Mouse (Mus musculus) midbrain, embryonic 16.5 days (tissue): ENCODE results near the gene Nr5a2. TPM values are rescaled to one million over a fixed set of nuclear protein-coding genes. Genes with fewer than 3 reads are reported as not detected.

Experiments used
- ATAC-seq: fragments of 200-750 bp; cut with Nextera tagmentation; 2 replicates; pipeline ENCODE4 v1.8.0; 2017; ENCODE audit warnings: moderate TSS enrichment
- H3K27ac ChIP-seq: fragments of 300-500 bp; sonication (generic); 2 replicates; pipeline ENCODE4 v1.5.1; 2014; ENCODE audit warnings: mild to moderate bottlenecking, low read length, mixed read lengths
- H3K27me3 ChIP-seq: fragments of 300-500 bp; sonication (generic); 2 replicates; pipeline ENCODE4 v1.6.1; 2014; ENCODE audit warnings: low read depth, low read length, mixed read lengths; ENCODE audit not compliant: control insufficient read depth, insufficient read depth
- H3K36me3 ChIP-seq: fragments of 300-500 bp; sonication (generic); 2 replicates; pipeline ENCODE4 v1.6.1; 2014; ENCODE audit warnings: mild to moderate bottlenecking, low read length, moderate library complexity, mixed read lengths; ENCODE audit not compliant: control insufficient read depth, insufficient read depth
- H3K4me1 ChIP-seq: fragments of 300-500 bp; sonication (generic); 2 replicates; pipeline ENCODE4 v1.6.1; 2014; ENCODE audit warnings: mild to moderate bottlenecking, low read length, mixed read lengths; ENCODE audit not compliant: control insufficient read depth, insufficient read depth
- H3K4me2 ChIP-seq: fragments of 300-500 bp; sonication (generic); 2 replicates; pipeline ENCODE4 v1.6.1; 2014; ENCODE audit warnings: mild to moderate bottlenecking, low read length, mixed read lengths
- H3K4me3 ChIP-seq: fragments of 300-500 bp; sonication (generic); 2 replicates; pipeline ENCODE4 v1.5.1; 2014; ENCODE audit warnings: low read depth, mild to moderate bottlenecking, low read length, moderate library complexity, mixed read lengths
- H3K9ac ChIP-seq: fragments of 300-500 bp; sonication (generic); 2 replicates; pipeline ENCODE4 v1.6.1; 2014; ENCODE audit warnings: low read depth, low read length, mixed read lengths
- H3K9me3 ChIP-seq: fragments of 300-500 bp; sonication (generic); replicated peaks from 2 replicates; pipeline ENCODE4 v1.6.1; 2014; ENCODE audit warnings: mild to moderate bottlenecking, low read length, mixed read lengths; ENCODE audit not compliant: control insufficient read depth, poor library complexity, severe bottlenecking
- WGBS: fragments of 180-500 bp; shearing (Covaris S2); extraction: QIAGEN DNeasy Blood & Tissue Kit; methylation state at CpG from one replicate; pipeline ENCODE4 v1.1.7; 2014; 5-methylcytosine and 5-hydroxymethylcytosine counted together
- polyA plus RNA-seq: library from polyadenylated mRNA; unstranded; fragments of >200 nt; fragmentation: Nextera tagmentation; extraction: Ambion mirVana; gene quantifications from 2 replicates; pipeline ENCODE4 v1.2.1, GENCODE M21; 2015

Nr5a2 gene
- polyA plus RNA-seq, 1 experiment from 2014 or later = 0.68 TPM

- no peaks in the 10 kb centered on the region for H3K9me3 ChIP-seq
- no peak for ATAC-seq
- no peaks in the 10 kb centered on the region for H3K4me1 ChIP-seq
- no peak overlapping the region for H3K27ac ChIP-seq
- H3K36me3 ChIP-seq = no peaks in the 10 kb centered on the region
- H3K4me2 ChIP-seq = no peak overlapping the region
- no peaks in the 10 kb centered on the region for H3K27me3 ChIP-seq
- no peak overlapping the region for H3K4me3 ChIP-seq
- H3K9ac ChIP-seq = no peak overlapping the region
- 78% methylated on average over 6 of the region's 6 CpGs for WGBS
These were observed 50.7 kb downstream of the Nr5a2 start for GRCm38 (mm10) chr1:136909494-136910037.

- Histone ChIP-seq H3K27ac (no peak overlapping the region), H3K27me3 (no peaks in the 10 kb centered on the region), H3K9me3 (no peaks in the 10 kb centered on the region), H3K4me1 (no peaks in the 10 kb centered on the region), H3K9ac (no peak overlapping the region), H3K36me3 (no peaks in the 10 kb centered on the region), H3K4me3 (no peak overlapping the region), H3K4me2 (no peak overlapping the region)
- ATAC-seq = no peak
- WGBS = 94% methylated on average over 4 of the region's 4 CpGs
These were observed 62.1 kb downstream of the Nr5a2 start for GRCm38 (mm10) chr1:136898130-136898529.

DNA sequence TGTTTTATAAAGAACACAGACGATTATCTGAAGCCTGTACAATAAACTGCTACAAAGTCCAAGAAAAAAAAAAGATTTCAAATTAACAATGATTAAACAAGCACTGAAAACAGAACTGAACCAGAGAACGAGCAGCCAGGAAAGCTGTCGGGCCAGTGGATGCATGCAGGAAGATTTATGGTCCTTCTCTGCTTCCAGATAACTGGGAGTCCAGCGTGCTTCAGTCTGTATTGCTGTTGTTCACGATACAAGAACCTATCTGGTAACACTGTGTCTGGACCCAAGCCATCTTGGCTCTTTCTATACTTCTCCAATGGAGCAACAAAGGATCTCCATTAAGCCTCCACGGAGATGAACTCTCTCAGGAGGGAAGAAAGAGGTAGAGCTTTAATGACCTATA lies 63.9 kb downstream of the Nr5a2 start:
- ATAC-seq = no peak
- Histone ChIP-seq H3K9ac (no peak overlapping the region), H3K4me2 (no peak overlapping the region), H3K36me3 (no peaks in the 10 kb centered on the region), H3K4me1 (no peaks in the 10 kb centered on the region), H3K27ac (no peak overlapping the region), H3K27me3 (no peaks in the 10 kb centered on the region), H3K9me3 (no peaks in the 10 kb centered on the region), H3K4me3 (no peak overlapping the region)
- 75% methylated on average over 6 of the region's 6 CpGs for WGBS

- H3K4me2 ChIP-seq = no peak overlapping the region
- no peaks in the 10 kb centered on the region for H3K27me3 ChIP-seq
- H3K4me3 ChIP-seq = no peak overlapping the region
- no peaks in the 10 kb centered on the region for H3K36me3 ChIP-seq
- no peaks in the 10 kb centered on the region for H3K4me1 ChIP-seq
- ATAC-seq = no peak
- H3K9me3 ChIP-seq = no peaks in the 10 kb centered on the region
- no peak overlapping the region for H3K27ac ChIP-seq
- H3K9ac ChIP-seq = no peak overlapping the region
- WGBS = 93% methylated on average over 8 of the region's 8 CpGs
These were observed 64.4 kb downstream of the Nr5a2 start for GRCm38 (mm10) chr1:136895877-136896276.

- Histone ChIP-seq H3K27me3 (no peaks in the 10 kb centered on the region), H3K9ac (no peak overlapping the region), H3K4me1 (no peaks in the 10 kb centered on the region), H3K27ac (no peak overlapping the region), H3K4me2 (no peak overlapping the region), H3K36me3 (no peaks in the 10 kb centered on the region), H3K9me3 (no peaks in the 10 kb centered on the region), H3K4me3 (no peak overlapping the region)
- no peak for ATAC-seq
- 70% methylated on average over 2 of the region's 2 CpGs for WGBS
These were observed 65.5 kb downstream of the Nr5a2 start for GRCm38 (mm10) chr1:136894753-136895152.

DNA sequence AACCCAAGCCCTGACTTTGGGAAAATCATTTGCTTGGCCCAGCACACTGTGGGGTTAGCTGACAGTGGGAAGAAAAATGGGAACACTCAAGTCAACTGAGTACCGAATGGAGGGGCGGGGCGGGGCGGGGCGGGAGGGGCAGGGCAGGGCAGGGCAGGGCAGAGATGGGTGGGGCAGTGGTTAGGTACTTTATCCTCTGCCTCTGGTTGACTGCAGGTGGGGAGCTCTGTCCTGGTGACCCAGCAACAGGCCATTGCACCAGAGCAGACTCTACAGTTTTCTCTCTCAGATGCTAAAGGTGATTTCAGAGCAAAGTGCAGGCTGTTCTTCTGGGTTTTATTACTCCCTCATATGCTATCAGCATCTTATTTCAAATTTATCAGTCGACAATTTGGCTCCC lies 67.1 kb downstream of the Nr5a2 start:
- H3K4me3 ChIP-seq = no peak overlapping the region
- H3K9ac ChIP-seq = no peak overlapping the region
- WGBS = 89% methylated on average over 6 of the region's 6 CpGs
- no peak overlapping the region for H3K27ac ChIP-seq
- ATAC-seq = no peak
- H3K4me1 ChIP-seq = peaks cover 5% of the 10 kb centered on the region; the same call in 1 of the 2 replicates
- no peaks in the 10 kb centered on the region for H3K27me3 ChIP-seq
- no peaks in the 10 kb centered on the region for H3K9me3 ChIP-seq
- H3K36me3 ChIP-seq = no peaks in the 10 kb centered on the region
- H3K4me2 ChIP-seq = no peak overlapping the region

DNA sequence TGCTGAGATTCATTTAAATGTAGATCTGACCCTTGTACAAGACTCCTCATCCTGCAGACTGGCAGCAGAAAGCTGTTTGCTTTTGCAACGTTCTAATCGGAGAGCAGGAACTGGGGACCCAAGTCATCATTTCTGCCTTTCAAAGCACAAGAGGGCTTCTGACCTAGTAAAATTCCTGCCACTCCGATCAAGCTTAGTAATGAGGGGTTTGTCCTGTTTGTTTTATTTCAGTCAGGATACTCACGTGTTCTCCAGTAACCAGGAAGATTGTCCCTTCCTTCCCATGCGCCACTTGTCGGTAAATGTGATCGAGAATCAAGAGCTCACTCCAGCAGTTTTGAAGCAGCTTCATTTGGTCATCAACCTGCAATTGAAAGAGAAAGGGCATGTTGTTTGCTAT lies 69.8 kb downstream of the Nr5a2 start:
- peaks cover 5% of the 10 kb centered on the region; the same call in 1 of the 2 replicates for H3K4me1 ChIP-seq
- no peak for ATAC-seq

GRCm38 (mm10) chr1:136888704-136889103 lies 71.5 kb downstream of the Nr5a2 start:
- 19% methylated on average over 6 of the region's 6 CpGs for WGBS

More for the DNA sequence above, 69.8 kb downstream of the Nr5a2 start:
- Histone ChIP-seq H3K4me2 (no peak overlapping the region), H3K36me3 (no peaks in the 10 kb centered on the region), H3K9ac (no peak overlapping the region), H3K4me3 (no peak overlapping the region), H3K27me3 (no peaks in the 10 kb centered on the region), H3K9me3 (no peaks in the 10 kb centered on the region), H3K27ac (no peak overlapping the region)
- 81% methylated on average over 7 of the region's 7 CpGs for WGBS

DNA sequence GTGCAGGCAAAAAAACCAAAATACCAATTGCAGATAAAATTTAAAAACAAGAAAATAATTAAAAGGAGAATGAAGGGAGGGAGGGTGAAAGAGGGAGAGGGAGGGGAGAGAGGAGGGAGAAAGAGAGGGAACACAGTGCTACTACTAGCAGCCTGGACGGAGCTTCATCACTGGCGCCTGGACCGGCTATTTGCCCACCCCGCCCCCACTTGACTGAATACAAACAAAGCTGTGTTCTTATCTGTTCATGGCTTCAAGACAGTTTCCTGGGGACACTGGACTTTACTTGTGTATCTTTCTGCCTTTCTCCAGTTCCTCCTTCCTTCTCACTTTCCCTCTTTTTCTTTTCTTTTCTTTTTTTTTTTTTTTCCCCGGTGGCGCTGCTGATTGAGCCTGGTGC lies 73.6 kb downstream of the Nr5a2 start:
- H3K36me3 ChIP-seq = no peaks in the 10 kb centered on the region
- H3K4me1 ChIP-seq = peaks cover 5% of the 10 kb centered on the region; the same call in 1 of the 2 replicates
- no peaks in the 10 kb centered on the region for H3K27me3 ChIP-seq
- no peaks in the 10 kb centered on the region for H3K9me3 ChIP-seq
- H3K9ac ChIP-seq = no peak overlapping the region
- no peak overlapping the region for H3K27ac ChIP-seq
- no peak overlapping the region for H3K4me2 ChIP-seq
- no peak for ATAC-seq
- H3K4me3 ChIP-seq = no peak overlapping the region
- 59% methylated on average over 6 of the region's 6 CpGs for WGBS

More at GRCm38 (mm10) chr1:136888704-136889103, 71.5 kb downstream of the Nr5a2 start:
- Histone ChIP-seq H3K4me2 (no peak overlapping the region), H3K27me3 (no peaks in the 10 kb centered on the region), H3K4me1 (peaks cover 5% of the 10 kb centered on the region; the same call in 1 of the 2 replicates), H3K27ac (no peak overlapping the region), H3K9ac (no peak overlapping the region), H3K9me3 (no peaks in the 10 kb centered on the region), H3K36me3 (no peaks in the 10 kb centered on the region), H3K4me3 (no peak overlapping the region)
- 0 out of 2 replicates have a peak, but pooled peaks have one; percentile 22 for ATAC-seq
